Mouse (Mus musculus): ENCODE results near the gene 4930435E12Rik.
"Not testable (repeated sequence)": the region's sequence is repeated elsewhere in the genome, so short reads cannot be mapped to it uniquely, and the experiment has no call there.

Gene 4930435E12Rik

DNA sequence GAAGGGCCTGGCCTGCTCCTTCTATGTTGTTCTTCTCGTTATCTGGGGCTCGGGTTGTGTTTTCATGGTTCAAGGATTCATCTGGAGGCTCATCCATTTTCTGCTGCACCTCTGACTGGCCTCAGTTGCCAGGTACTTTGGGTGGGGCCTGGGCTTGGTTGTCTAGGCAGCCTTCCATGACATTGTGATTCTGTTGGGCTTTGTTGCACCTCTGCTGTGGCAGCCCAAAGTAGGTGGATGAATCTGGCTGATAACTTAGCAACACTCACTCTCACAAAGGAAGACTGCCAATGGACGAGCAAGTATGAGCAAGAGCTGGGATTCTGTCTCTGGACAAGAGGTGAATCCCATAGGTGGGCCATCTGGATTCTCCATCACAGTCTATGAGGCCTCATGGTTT, at the start of gene 4930435E12Rik:
Gene 4930435E12Rik, minus strand, starts transcription at position 101 of the 400 bp plus-strand sequence.
- no peak for DNase-seq (ENCODE audit: low read depth, low spot score)

- no peak for DNase-seq (ENCODE audit: low read depth, low spot score)
These were observed 45.9 kb upstream of the 4930435E12Rik start for GRCm38 (mm10) chr16:38874481-38874880.

- no peak for DNase-seq (ENCODE audit: low read depth, low spot score)
These were observed 44.7 kb upstream of the 4930435E12Rik start for GRCm38 (mm10) chr16:38873231-38873630.

DNA sequence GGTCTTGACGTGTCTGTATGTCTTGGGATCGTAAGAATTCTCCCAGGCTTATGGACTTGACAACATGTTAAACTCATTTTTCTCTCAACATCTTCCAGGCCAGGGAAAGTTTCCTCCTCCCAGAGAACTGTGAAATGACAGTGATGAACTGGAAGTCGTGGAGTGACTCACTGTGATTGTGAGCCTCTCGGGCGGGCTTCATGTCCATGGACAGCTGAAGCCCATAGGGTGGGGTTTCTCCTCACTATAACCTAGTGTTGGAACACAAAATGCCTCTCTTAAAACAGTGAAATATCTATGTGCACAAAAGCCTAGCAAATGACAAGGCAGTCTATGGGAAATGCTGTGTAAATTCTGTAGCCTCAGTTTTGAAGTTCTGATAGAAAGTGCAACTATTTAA, 35.8 kb upstream of the 4930435E12Rik start:
- no peak for DNase-seq (ENCODE audit: low read depth, low spot score)

DNA sequence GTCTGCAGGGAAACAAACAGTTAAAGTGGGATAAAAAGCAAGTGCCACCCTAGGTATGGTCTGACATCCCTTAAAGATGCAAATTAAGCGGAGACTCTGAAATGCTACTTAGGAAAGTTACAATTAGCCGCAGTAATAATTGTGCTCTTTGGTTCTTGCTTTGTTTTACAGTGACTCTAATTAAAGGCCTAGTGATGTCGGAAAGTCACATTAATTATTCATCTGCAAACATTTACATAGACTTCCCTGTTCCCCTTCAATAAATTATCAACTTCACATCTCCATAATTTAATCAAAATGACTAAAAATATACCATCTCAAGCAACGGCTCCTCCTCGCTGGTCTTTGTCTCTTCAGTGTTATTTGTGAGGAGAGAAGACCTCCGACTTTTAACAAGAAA, 32.0 kb upstream of the 4930435E12Rik start:
- no peak for DNase-seq (ENCODE audit: low read depth, low spot score)

DNA sequence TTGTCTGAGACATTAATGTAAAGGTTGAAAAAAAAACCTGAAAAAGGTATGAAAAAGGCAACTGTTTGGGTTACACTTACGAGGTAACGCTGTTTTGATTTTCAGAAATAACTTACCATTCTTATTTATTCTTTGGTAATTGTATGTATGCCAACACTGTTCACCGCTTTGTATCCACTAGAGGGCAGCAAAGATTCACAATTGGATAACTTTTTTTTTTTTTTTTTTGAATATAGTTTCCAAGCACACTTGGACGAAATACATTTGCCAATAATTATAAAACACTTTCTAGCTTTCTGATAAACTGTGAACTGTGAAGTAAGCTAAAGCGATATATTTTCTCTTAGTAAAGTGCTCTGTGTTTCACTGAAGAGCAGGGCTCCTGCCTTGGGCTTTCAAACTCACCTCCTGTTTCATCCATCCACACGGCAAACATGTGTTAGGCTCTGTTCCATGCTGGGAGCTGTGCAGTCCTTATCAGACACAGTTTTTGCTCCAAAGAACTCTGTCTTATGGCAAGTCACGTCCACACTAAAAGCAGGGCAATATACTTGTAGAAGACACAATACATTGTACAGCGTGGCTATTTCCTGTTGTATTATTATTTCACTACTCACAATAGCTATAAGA, 29.7 kb upstream of the 4930435E12Rik start:
- DNase-seq (ENCODE audit: low read depth, low spot score): peak; percentile 53

- DNase-seq (ENCODE audit: low read depth, low spot score): peak; percentile 77
These were observed 16.0 kb downstream of the 4930435E12Rik start for GRCm38 (mm10) chr16:38812521-38812920.

DNA sequence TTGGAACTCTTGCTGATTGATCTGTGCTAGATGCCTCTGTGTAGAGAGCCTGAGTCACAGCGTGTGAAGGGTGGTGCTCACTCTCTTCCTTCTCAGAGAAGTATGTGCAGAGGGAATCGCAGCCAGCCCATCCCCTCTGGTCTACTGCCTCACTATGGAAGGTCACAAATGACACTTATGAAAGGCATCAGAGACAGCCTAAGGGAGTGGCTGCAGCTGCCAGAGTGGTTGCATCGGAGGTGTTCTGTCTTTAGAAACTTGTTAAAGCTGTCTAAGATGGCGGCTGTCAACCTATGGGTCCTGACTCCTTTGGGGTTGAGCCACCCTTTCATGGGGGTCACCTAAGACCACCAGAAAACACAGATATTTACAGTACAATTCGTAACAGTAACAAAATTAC, 18.4 kb downstream of the 4930435E12Rik start:
- DNase-seq (ENCODE audit: low read depth, low spot score): no peak

DNA sequence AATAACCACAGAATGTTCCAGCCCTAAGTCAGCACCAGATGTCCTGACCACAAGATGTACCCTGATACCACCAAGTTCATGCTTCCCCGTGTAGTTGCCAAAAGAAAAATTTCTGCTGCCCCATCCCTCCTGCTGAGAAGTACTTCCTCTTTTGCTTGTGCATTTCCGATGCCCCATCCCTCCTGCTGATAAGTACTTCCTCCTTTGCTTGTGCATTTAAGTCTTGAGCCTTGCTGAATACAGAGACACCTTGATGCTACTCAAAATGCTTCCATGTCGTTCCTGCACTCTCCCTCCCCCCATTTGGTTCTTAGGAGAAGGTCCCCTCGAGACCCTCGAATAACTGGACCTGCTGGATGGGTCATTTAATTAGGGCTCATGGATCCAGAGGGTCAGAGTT, 20.8 kb downstream of the 4930435E12Rik start:
- not testable (repeated sequence) for DNase-seq (ENCODE audit: low read depth, low spot score)

DNA sequence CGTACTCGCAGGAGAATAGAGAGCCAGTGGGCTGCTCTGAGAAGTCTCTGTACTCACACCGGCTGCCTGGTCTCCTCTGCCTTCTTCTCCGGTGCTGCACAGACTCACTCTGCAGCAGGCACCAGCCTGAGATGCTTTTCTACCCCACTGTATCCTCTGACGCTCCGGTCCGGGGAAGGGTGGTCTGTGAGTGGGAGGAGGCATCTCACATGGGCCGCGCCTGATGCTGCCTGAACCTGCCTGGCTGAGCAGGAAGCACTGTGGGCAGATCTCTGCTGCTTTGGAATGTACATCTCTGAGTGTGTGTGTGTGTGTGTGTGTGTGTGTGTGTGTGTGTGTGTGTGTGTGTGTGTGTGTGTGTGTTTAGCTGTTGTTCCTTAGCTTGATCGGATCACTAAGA, 28.5 kb downstream of the 4930435E12Rik start, which contains the start of gene Upk1b:
Gene Upk1b, minus strand, starts transcription at position 238 of the 400 bp plus-strand sequence.
- no peak for DNase-seq (ENCODE audit: low read depth, low spot score)

DNA sequence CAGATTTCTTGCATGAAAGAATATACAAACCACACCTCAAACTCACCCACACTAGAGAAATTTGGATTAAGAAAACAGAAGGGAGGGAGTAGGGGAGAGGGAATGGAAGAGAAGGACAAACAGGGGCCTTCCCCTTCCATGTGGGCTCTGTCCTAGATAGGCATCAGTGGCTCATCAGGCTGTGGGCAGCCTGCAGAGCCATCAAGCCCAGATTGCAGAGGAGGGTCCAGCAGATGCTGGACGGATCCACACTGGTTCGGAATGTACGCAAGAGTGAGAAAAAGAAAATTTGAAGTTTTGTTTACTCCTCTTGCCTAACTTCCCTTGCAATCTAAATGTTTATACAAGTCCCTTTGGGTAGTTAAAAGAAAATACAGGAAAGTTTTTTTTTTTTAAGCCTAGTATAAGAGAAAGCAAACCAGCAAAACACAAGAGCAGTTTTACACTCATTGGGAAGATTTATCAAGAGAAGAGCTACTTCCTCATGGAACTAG, 29.5 kb downstream of the 4930435E12Rik start:
- DNase-seq (ENCODE audit: low read depth, low spot score): no peak

- DNase-seq (ENCODE audit: low read depth, low spot score): no peak
These were observed 35.4 kb downstream of the 4930435E12Rik start for GRCm38 (mm10) chr16:38793120-38793519.

DNA sequence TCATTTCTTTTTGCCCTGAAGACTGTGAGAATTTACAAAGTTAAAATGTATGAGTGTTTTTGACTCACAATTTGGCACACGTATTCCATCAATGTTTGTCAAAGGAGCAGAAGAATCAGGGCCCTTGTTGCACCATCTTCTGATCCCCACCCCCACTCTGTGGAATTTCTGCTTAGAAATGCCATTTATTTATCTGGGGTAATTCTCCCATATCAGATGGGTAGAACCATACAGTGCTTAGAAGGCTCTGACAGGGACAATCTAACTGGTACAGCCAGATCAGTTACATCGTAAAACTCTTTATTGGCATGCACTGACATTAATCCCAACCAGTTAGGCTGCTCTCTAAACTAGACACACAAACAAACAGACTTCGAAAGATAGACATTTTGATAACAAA, 38.6 kb downstream of the 4930435E12Rik start:
- no peak for DNase-seq (ENCODE audit: low read depth, low spot score)

DNA sequence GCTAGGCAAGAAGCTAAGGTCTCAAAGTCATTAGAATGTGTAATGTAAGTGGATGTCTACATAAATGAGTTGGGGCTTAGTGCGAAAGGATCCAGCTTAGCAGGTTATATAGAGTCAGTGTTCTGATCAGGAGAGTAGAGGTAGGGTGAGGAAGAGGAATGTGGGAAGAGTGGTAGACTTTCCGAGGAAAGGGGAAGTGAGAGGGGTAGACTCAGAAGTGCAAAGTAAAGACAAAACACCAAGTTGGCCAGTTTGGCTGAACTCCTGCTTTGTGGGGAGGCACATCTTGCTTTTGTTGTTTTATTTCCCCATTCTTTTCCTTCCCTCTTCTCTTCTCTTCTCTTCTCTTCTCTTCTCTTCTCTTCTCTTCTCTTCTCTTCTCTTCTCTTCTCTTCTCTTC, 39.5 kb downstream of the 4930435E12Rik start:
- no peak for DNase-seq (ENCODE audit: low read depth, low spot score)

GRCm38 (mm10) chr16:38785301-38785700, 43.2 kb downstream of the 4930435E12Rik start:
- DNase-seq (ENCODE audit: low read depth, low spot score): no peak

DNA sequence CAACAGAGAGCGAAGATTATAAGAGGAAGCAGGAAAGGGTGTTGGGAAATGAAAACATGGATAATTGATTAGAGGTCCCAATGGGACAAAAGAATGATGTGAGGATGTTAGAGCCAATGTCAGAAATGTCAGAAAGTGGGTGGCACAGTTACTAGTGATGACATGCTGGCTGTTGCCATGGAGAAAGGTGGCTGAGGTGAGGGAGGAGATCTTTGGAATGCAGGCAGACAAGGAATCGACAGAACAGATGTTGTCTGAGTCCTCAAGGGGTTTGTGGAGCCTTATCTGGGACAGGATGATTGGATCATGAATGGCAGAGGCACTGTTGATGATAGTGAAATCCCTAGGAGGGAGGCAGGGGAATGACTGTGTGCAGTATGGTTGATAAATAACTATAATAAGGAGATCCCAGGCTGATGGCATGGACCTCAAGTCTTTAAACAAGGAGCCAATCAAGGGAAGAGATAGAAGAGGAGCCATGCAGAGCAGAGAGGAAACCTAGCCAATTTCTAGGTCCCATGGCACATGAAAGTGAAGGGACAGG, 46.0 kb downstream of the 4930435E12Rik start:
- peak; percentile 37 for DNase-seq (ENCODE audit: low read depth, low spot score)

DNA sequence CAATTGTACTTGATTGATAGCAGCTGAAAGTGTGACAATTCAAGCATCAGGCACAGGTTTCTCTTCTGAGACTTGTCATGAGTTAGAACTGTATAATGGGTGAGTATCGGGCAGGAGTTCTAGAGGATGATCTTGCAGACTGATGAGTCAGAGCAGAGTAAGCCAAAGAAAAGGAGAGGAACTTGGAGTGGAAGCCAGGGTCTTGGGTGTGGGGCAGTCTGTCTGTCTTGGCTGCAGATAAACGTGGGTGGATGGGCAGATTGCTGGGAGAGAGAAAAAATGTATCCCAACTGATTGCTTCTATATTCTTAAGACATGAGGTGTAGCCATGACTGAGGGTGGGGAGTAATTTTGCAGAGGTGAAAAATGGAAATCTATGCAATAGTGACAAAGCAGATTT, 46.6 kb downstream of the 4930435E12Rik start:
- DNase-seq (ENCODE audit: low read depth, low spot score): no peak

- DNase-seq (ENCODE audit: low read depth, low spot score): no peak
These were observed 47.5 kb downstream of the 4930435E12Rik start for GRCm38 (mm10) chr16:38780960-38781572.

- DNase-seq (ENCODE audit: low read depth, low spot score): no peak
These were observed 52.2 kb downstream of the 4930435E12Rik start for GRCm38 (mm10) chr16:38776342-38776741.

GRCm38 (mm10) chr16:38774964-38775746, 53.4 kb downstream of the 4930435E12Rik start:
- DNase-seq (ENCODE audit: low read depth, low spot score): no peak

- peak; percentile 66 for DNase-seq (ENCODE audit: low read depth, low spot score)
These were observed 55.5 kb downstream of the 4930435E12Rik start for GRCm38 (mm10) chr16:38772906-38773496.

GRCm38 (mm10) chr16:38771145-38771544, 57.4 kb downstream of the 4930435E12Rik start:
- DNase-seq (ENCODE audit: low read depth, low spot score): no peak

Measured in mesoderm, embryonic 11.5 days (tissue).